Mouse (Mus musculus): ENCODE data around the gene Neurl1b.

DNA sequence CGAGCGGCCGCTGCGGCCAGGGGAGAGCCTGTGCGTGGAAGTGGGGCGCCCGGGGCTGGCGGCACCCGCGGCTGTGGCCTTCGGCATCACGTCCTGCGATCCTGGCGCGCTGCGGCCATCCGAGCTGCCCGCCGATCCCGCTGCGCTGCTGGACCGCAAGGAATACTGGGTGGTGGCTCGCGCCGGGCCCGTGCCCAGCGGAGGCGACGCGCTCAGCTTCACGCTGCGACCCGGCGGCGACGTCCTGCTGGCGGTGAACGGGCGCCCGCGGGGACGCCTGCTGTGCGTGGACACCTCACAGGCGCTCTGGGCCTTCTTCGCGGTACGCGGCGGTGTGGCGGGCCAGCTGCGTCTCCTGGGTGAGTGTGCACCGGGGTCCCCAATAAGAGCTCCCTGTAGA, 24.4 kb downstream of the Neurl1b start:
- no peak for TF ChIP-seq POLR2A (IDR thresholded peaks at IDR 0.05; ENCODE audit: control insufficient read depth, extremely low read depth, insufficient read depth, low read length, poor library complexity)
- no peak for TF ChIP-seq CTCF (IDR thresholded peaks at IDR 0.05; ENCODE audit: borderline replicate concordance, control insufficient read depth, extremely low read depth, insufficient read depth, low read length, poor library complexity)
